Comparison of ENCODE assay signal across 19 mouse cellular contexts in genomic region chr17:5036200-5036835, GRCm38 (mm10). TPM values are rescaled to one million over a fixed set of nuclear protein-coding genes. Genes with fewer than 3 reads are reported as not detected.
A peak's percentile ranks its signal among the peaks of the same experiment; 100 is the strongest.
DNase-seq lines count a peak whose midpoint lies in the region; ATAC-seq and TF ChIP-seq lines count a peak whose summit lies in the region.
"Had no signal": no experiment of that assay in that cellular context is flagged by ENCODE, and none has a peak within 500 bp of the region (broad histone marks: within the 10 kb centered on the region; RNA-seq: fewer than 3 reads in every experiment).

No protein-coding gene starts in this region.

- H3K27me3 ChIP-seq in embryonic facial prominence, embryonic 14.5 days (replicated peaks; ENCODE audit: control insufficient read depth, insufficient read depth, low read length), result no peaks in the 10 kb centered on the region
- H3K27me3 ChIP-seq in limb, embryonic 15.5 days, result no peaks in the 10 kb centered on the region
- H3K27me3 ChIP-seq: heart, embryonic 12.5 days; hindbrain, embryonic 12.5 days; liver, embryonic 12.5 days had no signal

- H3K4me2 ChIP-seq in embryonic facial prominence, embryonic 14.5 days (ENCODE audit: low read depth, low read length), result no peak overlapping the region
- no peak overlapping the region for H3K4me2 ChIP-seq in limb, embryonic 15.5 days
- H3K4me2 ChIP-seq: heart, embryonic 12.5 days; hindbrain, embryonic 12.5 days; liver, embryonic 12.5 days; lung, embryonic 14.5 days had no signal

- ATAC-seq in embryonic facial prominence, embryonic 14.5 days (ENCODE audit: low read depth), result no peak
- ATAC-seq in limb, embryonic 15.5 days (ENCODE audit: insufficient number of reproducible peaks, low FRiP score, low TSS enrichment, low read depth), result no peak
- ATAC-seq: forebrain, embryonic 14.5 days; liver, embryonic 12.5 days had no signal

- WGBS in embryonic facial prominence, embryonic 14.5 days, result 63% methylated on average over 2 of the region's 2 CpGs
- 50% methylated on average over 2 of the region's 2 CpGs for WGBS in limb, embryonic 15.5 days

- H3K9ac ChIP-seq in embryonic facial prominence, embryonic 14.5 days (ENCODE audit: low read depth, low read length), result no peak overlapping the region
- H3K9ac ChIP-seq in limb, embryonic 15.5 days, result no peak overlapping the region
- H3K9ac ChIP-seq: heart, embryonic 12.5 days; hindbrain, embryonic 12.5 days; liver, embryonic 12.5 days; lung, embryonic 14.5 days had no signal

- no peaks in the 10 kb centered on the region for H3K9me3 ChIP-seq in embryonic facial prominence, embryonic 14.5 days (ENCODE audit: control insufficient read depth, low read length)
- no peaks in the 10 kb centered on the region for H3K9me3 ChIP-seq in limb, embryonic 15.5 days
- H3K9me3 ChIP-seq: heart, embryonic 12.5 days; hindbrain, embryonic 12.5 days; liver, embryonic 12.5 days had no signal

- H3K4me3 ChIP-seq in layer of hippocampus, adult 2 months, result no peak overlapping the region
- no peak overlapping the region for H3K4me3 ChIP-seq in embryonic facial prominence, embryonic 14.5 days (ENCODE audit: low read depth, low read length)
- no peak overlapping the region for H3K4me3 ChIP-seq in limb, embryonic 15.5 days
- H3K4me3 ChIP-seq: heart, embryonic 12.5 days; hindbrain, embryonic 12.5 days; liver, embryonic 12.5 days had no signal

- 0 out of 2 replicates have a peak overlapping the region, but pooled peaks have one; percentile 1 for H3K27ac ChIP-seq in layer of hippocampus, adult 2 months
- 0 out of 2 replicates have a peak overlapping the region, but pooled peaks have one; percentile 10 for H3K27ac ChIP-seq in embryonic facial prominence, embryonic 14.5 days (replicated peaks; ENCODE audit: low read depth, low read length)
- peak overlapping the region; percentile 22; the same call in 1 of the 2 replicates for H3K27ac ChIP-seq in limb, embryonic 15.5 days
- H3K27ac ChIP-seq: hindbrain, embryonic 12.5 days; liver, embryonic 12.5 days; stomach, postnatal 0 days had no signal

- H3K4me1 ChIP-seq in embryonic facial prominence, embryonic 14.5 days (ENCODE audit: control insufficient read depth, insufficient read depth, low read length), result peaks cover 14% of the 10 kb centered on the region; the same call in 1 of the 2 replicates
- H3K4me1 ChIP-seq in limb, embryonic 15.5 days, result peaks cover 29% of the 10 kb centered on the region

- TF ChIP-seq CTCF in layer of hippocampus, adult 2 months (conservative IDR thresholded peaks at IDR 0.05), result no peak

- DNase-seq in layer of hippocampus, adult 2 months (ENCODE audit: low spot score in 2 of 2), result no peak
- DNase-seq in layer of hippocampus, adult 11-12 months (ENCODE audit: low spot score), result no peak
- DNase-seq in embryonic facial prominence, embryonic 14.5 days (ENCODE audit: low spot score), result no peak
- peak; percentile 25 to 45 for DNase-seq in thymus, postnatal 36 days
- DNase-seq in frontal cortex, adult 2 months (ENCODE audit: extremely low spot score in 1 of 2, low spot score in 1 of 2), result no peak
- DNase-seq in T-cell, adult 2 months (ENCODE audit: low spot score), result no peak
- DNase-seq: adrenal gland, postnatal 14 days; B cell, adult 2 months; cerebellum, postnatal 36 days; heart, postnatal 14 days; lung, embryonic 14.5 days; lung, postnatal 4 days; retina, postnatal 1 day had no signal

- peaks cover 5% of the 10 kb centered on the region; the same call in 1 of the 2 replicates for H3K36me3 ChIP-seq in embryonic facial prominence, embryonic 14.5 days (ENCODE audit: control insufficient read depth, insufficient read depth, low read length)
- H3K36me3 ChIP-seq in limb, embryonic 15.5 days, result peaks cover 5% of the 10 kb centered on the region; the same call in 1 of the 2 replicates
- H3K36me3 ChIP-seq: heart, embryonic 12.5 days had no signal

RNA-seq across cellular contexts. Expression of gene Arid1b, which starts 42.2 kb away (rescaled TPM):
- 100 to 1,000 TPM; 114 to 119 TPM for total RNA-seq in layer of hippocampus, adult 2 months (2021)
- polyA plus RNA-seq in embryonic facial prominence, embryonic 14.5 days (2014; fragmentation: Nextera tagmentation; extraction: Ambion mirVana), result 12.4 and 14.3 TPM in 2 replicates
- 11.0 and 11.4 TPM in 2 replicates for polyA plus RNA-seq in limb, embryonic 15.5 days (2015; fragmentation: Nextera tagmentation; extraction: Ambion mirVana)
- polyA plus RNA-seq in frontal cortex, adult 2 months (2012; rRNA removed), result 25.7 and 27.9 TPM in 2 replicates

Comparison
In these comparisons a context has a peak if more than half of its experiments do, and no peak if none do; other contexts are left out.
1. DNase-seq: peak in thymus, postnatal 36 days (2 of 2); none in layer of hippocampus, adult 2 months (0 of 2), layer of hippocampus, adult 11-12 months (single experiment), embryonic facial prominence, embryonic 14.5 days (single experiment), frontal cortex, adult 2 months (0 of 2) and T-cell, adult 2 months (single experiment).
2. Peak in every context shown above with its lines, with median percentiles within 50 percentile points of each other: H3K27ac ChIP-seq.